Mouse (Mus musculus) ES-E14 (cell line): ENCODE data around the gene Papss1. TPM values are rescaled to one million over a fixed set of nuclear protein-coding genes. Genes with fewer than 3 reads are reported as not detected.

Source experiments
- DNase-seq: peaks from one replicate; pipeline ENCODE4 v3.0.0-alpha.2; 2013; ENCODE audit warnings: low read depth, low spot score
- H3K27ac ChIP-seq: 2 replicates; pipeline ENCODE4 v1.5.1; 2012; ENCODE audit warnings: low read depth, mild to moderate bottlenecking, low read length, moderate library complexity, mixed read lengths; ENCODE audit not compliant: poor library complexity, insufficient read depth, severe bottlenecking
- H3K36me3 ChIP-seq: 2 replicates; pipeline ENCODE4 v1.6.1; 2012; ENCODE audit warnings: mild to moderate bottlenecking, low read length, moderate library complexity, mixed read lengths; ENCODE audit not compliant: control insufficient read depth, poor library complexity, insufficient read depth, severe bottlenecking
- H3K4me1 ChIP-seq, 2 experiments: fragments of 150-350 bp in 1 of 2; sonication (generic) in 1 of 2; 2 replicates each; pipeline ENCODE4 v1.6.1; 2012; ENCODE audit warnings: low read length in 2 of 2, mild to moderate bottlenecking in 1 of 2, mixed read lengths in 1 of 2; ENCODE audit not compliant: control insufficient read depth in 2 of 2, insufficient read depth in 2 of 2, poor library complexity in 1 of 2
- H3K4me3 ChIP-seq, 2 experiments: fragments of 150-350 bp in 1 of 2; sonication (generic) in 1 of 2; 2 replicates each; pipeline ENCODE4 v1.5.1; 2012; ENCODE audit warnings: low read length in 2 of 2, low read depth in 1 of 2, mild to moderate bottlenecking in 1 of 2, mixed read lengths in 1 of 2; ENCODE audit not compliant: insufficient read depth in 1 of 2, poor library complexity in 1 of 2, severe bottlenecking in 1 of 2
- H3K9ac ChIP-seq: 2 replicates; pipeline ENCODE4 v1.6.1; 2012; ENCODE audit warnings: low read depth, mild to moderate bottlenecking, low read length, mixed read lengths; ENCODE audit not compliant: poor library complexity, insufficient read depth, severe bottlenecking
- H3K9me3 ChIP-seq: fragments of 150-350 bp; sonication (generic); 2 replicates; pipeline ENCODE4 v1.6.1; 2012; ENCODE audit warnings: low read depth, mild to moderate bottlenecking, low read length; ENCODE audit not compliant: control insufficient read depth, insufficient read depth
- CHD2 ChIP-seq: IDR thresholded peaks from 2 replicates; pipeline ENCODE4 v1.6.1; 2014; ENCODE audit warnings: mild to moderate bottlenecking, low read depth, low read length, inconsistent platforms
- HCFC1 ChIP-seq: IDR thresholded peaks from 2 replicates; pipeline ENCODE4 v1.6.1; 2012; ENCODE audit warnings: low read length, inconsistent platforms, borderline replicate concordance; ENCODE audit not compliant: insufficient read depth
- MAFK ChIP-seq: IDR thresholded peaks from 2 replicates; pipeline ENCODE4 v1.6.1; 2014; ENCODE audit warnings: mild to moderate bottlenecking, low read depth, low read length, inconsistent platforms; ENCODE audit not compliant: insufficient read depth
- ZC3H11A ChIP-seq: IDR thresholded peaks from 2 replicates; pipeline ENCODE4 v1.6.1; 2012; ENCODE audit warnings: low read depth, mild to moderate bottlenecking, inconsistent platforms, low read length, borderline replicate concordance
- ZNF384 ChIP-seq: IDR thresholded peaks from 2 replicates; pipeline ENCODE4 v1.6.1; 2012; ENCODE audit warnings: low read depth, low read length, inconsistent platforms
- in situ Hi-C, 2 experiments: fragments of 600-800 bp; cut with MboI; formaldehyde crosslinking; loops; one replicate each; pipeline ENCODE4 v1.15.1; 2025; ENCODE audit warnings: low sequenced_read_pairs in 2 of 2, inconsistent platforms in 1 of 2; ENCODE audit not compliant: unreplicated experiment in 2 of 2
- total RNA-seq: library from RNA; depleted of rRNA; stranded (reverse); fragments of 300-350 nt; gene quantifications from 2 replicates; pipeline ENCODE4 v1.2.3, GENCODE M21; 2012

The Papss1 gene
- total RNA-seq, 1 experiment = 12.8 TPM

GRCm38 (mm10) chr3:131656032-131656431 lies 91.5 kb downstream of the Papss1 start:
- H3K9ac ChIP-seq = no peak overlapping the region
- TF ChIP-seq ZC3H11A (no peak), ZNF384 (no peak), HCFC1 (no peak), MAFK (no peak), CHD2 (no peak)
- no peak overlapping the region for H3K27ac ChIP-seq
- H3K9me3 ChIP-seq = no peaks in the 10 kb centered on the region
- H3K4me3 ChIP-seq = no peak overlapping the region
- DNase-seq = no peak
- H3K4me1 ChIP-seq = no peaks in the 10 kb centered on the region
- no peaks in the 10 kb centered on the region for H3K36me3 ChIP-seq
- in situ Hi-C loops = no loop called here

GRCm38 (mm10) chr3:131660126-131660525 lies 95.6 kb downstream of the Papss1 start:
- no peaks in the 10 kb centered on the region for H3K36me3 ChIP-seq
- H3K9ac ChIP-seq = no peak overlapping the region
- no peaks in the 10 kb centered on the region for H3K4me1 ChIP-seq
- H3K4me3 ChIP-seq = no peak overlapping the region
- in situ Hi-C loops = no loop called here
- TF ChIP-seq ZC3H11A = no peak
- no peak for TF ChIP-seq HCFC1
- TF ChIP-seq CHD2 = no peak
- TF ChIP-seq ZNF384 = no peak
- no peak for TF ChIP-seq MAFK
- no peak overlapping the region for H3K27ac ChIP-seq
- no peak for DNase-seq
- H3K9me3 ChIP-seq = no peaks in the 10 kb centered on the region

GRCm38 (mm10) chr3:131660629-131661028 lies 96.1 kb downstream of the Papss1 start:
- Histone ChIP-seq H3K9ac (no peak overlapping the region), H3K27ac (no peak overlapping the region), H3K4me1 (no peaks in the 10 kb centered on the region), H3K9me3 (no peaks in the 10 kb centered on the region), H3K4me3 (no peak overlapping the region), H3K36me3 (no peaks in the 10 kb centered on the region)
- DNase-seq = no peak
- in situ Hi-C loops = no loop called here
- TF ChIP-seq ZC3H11A (no peak), CHD2 (no peak), ZNF384 (no peak), MAFK (no peak), HCFC1 (no peak)

DNA sequence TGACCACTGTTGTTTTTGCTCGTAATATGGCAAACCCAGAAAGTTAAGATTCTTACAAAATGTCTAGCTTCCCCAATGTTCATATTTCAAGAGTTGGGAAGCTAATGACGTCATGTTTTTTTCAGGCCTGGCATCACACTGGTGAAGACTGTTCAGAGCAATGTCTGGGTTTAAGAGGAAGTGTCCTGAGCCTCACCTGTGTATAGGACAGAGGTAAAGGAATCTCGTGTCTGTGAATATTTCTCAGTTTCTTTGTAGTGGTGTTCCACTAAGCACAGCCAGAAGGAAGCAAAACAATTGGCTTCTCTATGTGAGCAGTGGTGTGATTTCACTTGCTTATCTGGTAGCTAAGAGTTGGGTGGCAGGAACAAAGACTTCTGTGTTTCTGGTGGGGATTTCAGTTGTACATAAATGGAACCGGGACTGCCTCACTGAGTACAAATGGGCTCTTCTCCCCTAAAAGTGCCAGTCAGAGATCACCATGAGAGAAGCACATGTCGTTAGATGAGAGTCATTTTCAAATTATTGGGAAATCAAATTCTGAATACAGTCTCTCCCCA lies 98.1 kb downstream of the Papss1 start:
- H3K4me1 ChIP-seq = no peaks in the 10 kb centered on the region
- in situ Hi-C loops = no loop called here
- no peaks in the 10 kb centered on the region for H3K9me3 ChIP-seq
- DNase-seq = no peak
- no peaks in the 10 kb centered on the region for H3K36me3 ChIP-seq
- TF ChIP-seq HCFC1 = no peak
- H3K27ac ChIP-seq = no peak overlapping the region
- no peak overlapping the region for H3K9ac ChIP-seq
- no peak overlapping the region for H3K4me3 ChIP-seq

DNA sequence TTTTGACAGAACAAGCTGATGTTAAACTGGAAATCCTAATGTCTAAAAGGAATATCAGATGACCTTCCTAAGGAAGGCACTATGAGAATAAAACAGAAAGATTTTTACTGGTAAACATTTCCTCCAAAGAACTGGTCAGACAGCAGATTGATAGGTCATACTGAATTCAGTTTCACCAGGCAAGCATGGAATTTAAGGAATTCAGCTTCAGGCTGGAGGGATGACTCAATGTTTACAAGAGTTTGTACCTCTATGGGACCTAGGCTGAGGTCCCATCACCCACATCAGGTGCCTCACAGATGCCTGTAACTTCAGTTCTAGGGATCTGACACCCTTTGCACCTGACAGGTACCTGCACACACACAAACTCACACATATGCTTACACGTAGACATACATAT lies 105.3 kb downstream of the Papss1 start:
- H3K4me3 ChIP-seq = no peak overlapping the region

More for the DNA sequence above, 105.3 kb downstream of the Papss1 start:
- Histone ChIP-seq H3K27ac (no peak overlapping the region), H3K9me3 (no peaks in the 10 kb centered on the region), H3K36me3 (no peaks in the 10 kb centered on the region), H3K9ac (no peak overlapping the region), H3K4me1 (no peaks in the 10 kb centered on the region)
- in situ Hi-C loops = no loop called here
- TF ChIP-seq HCFC1 (no peak), ZNF384 (no peak), MAFK (no peak), CHD2 (no peak), ZC3H11A (no peak)
- DNase-seq = no peak
